7 mouse cellular contexts compared by ENCODE assay signal in genomic region chr9:86466990-86467870, GRCm38 (mm10). TPM values are rescaled to one million over a fixed set of nuclear protein-coding genes. Genes with fewer than 3 reads are reported as not detected.
DNase-seq lines count a peak whose midpoint lies in the region; ATAC-seq and TF ChIP-seq lines count a peak whose summit lies in the region.

Gene Dop1a, plus strand, starts transcription at chr9:86467154.

- no peaks in the 10 kb centered on the region for H3K36me3 ChIP-seq in embryonic facial prominence, embryonic 10.5 days (replicated peaks)
- H3K36me3 ChIP-seq in limb, embryonic 12.5 days = no peaks in the 10 kb centered on the region
- H3K36me3 ChIP-seq in midbrain, embryonic 15.5 days (replicated peaks) = no peaks in the 10 kb centered on the region
- H3K36me3 ChIP-seq in spleen, adult 2 months (ENCODE audit: control insufficient read depth, insufficient read depth, low read length) = no peaks in the 10 kb centered on the region

- peaks cover 18% of the 10 kb centered on the region for H3K27me3 ChIP-seq in embryonic facial prominence, embryonic 10.5 days (replicated peaks; ENCODE audit: low read depth, poor library complexity, severe bottlenecking)
- 0 out of 2 replicates have a peak, but pooled peaks cover 3% of the 10 kb centered on the region for H3K27me3 ChIP-seq in limb, embryonic 12.5 days
- H3K27me3 ChIP-seq in midbrain, embryonic 15.5 days (replicated peaks) = peaks cover 5% of the 10 kb centered on the region; the same call in 1 of the 2 replicates
- no peaks in the 10 kb centered on the region for H3K27me3 ChIP-seq in spleen, adult 2 months (ENCODE audit: control insufficient read depth, insufficient read depth, low read length)

- ATAC-seq in limb, embryonic 12.5 days (ENCODE audit: insufficient number of reproducible peaks, insufficient read depth, low FRiP score, low TSS enrichment, low read depth) = peak; percentile 90
- peak; percentile 94 for ATAC-seq in midbrain, embryonic 15.5 days (replicated peaks)

- peak within 1 kb of the TSS; percentile 88 for H3K4me3 ChIP-seq in embryonic facial prominence, embryonic 10.5 days
- H3K4me3 ChIP-seq in limb, embryonic 12.5 days (replicated peaks) = peak within 1 kb of the TSS; percentile 87
- peak within 1 kb of the TSS; percentile 98 for H3K4me3 ChIP-seq in midbrain, embryonic 15.5 days
- peak within 1 kb of the TSS; percentile 87 for H3K4me3 ChIP-seq in spleen, adult 2 months (ENCODE audit: extremely low read depth, insufficient read depth, insufficient read length)

- peak; percentile 96 for DNase-seq in adrenal gland, postnatal 14 days
- DNase-seq in embryonic facial prominence, embryonic 10.5 days (ENCODE audit: low spot score) = peak; percentile 94
- DNase-seq in gonadal fat pad, adult 2 months (ENCODE audit: low read depth) = no peak
- DNase-seq in kidney, adult 11 months = peak; percentile 85
- peak; percentile 75 to 87 for DNase-seq in spleen, adult 2 months (ENCODE audit: low read depth in 1 of 2, low spot score in 2 of 2)

- H3K4me2 ChIP-seq in limb, embryonic 12.5 days = peak within 1 kb of the TSS; percentile 79
- peak within 1 kb of the TSS; percentile 60 for H3K4me2 ChIP-seq in midbrain, embryonic 15.5 days

- peak within 1 kb of the TSS; percentile 85 for H3K9ac ChIP-seq in limb, embryonic 12.5 days (replicated peaks)
- H3K9ac ChIP-seq in midbrain, embryonic 15.5 days = peak within 1 kb of the TSS; percentile 97

- H3K9me3 ChIP-seq in embryonic facial prominence, embryonic 10.5 days = no peaks in the 10 kb centered on the region
- no peaks in the 10 kb centered on the region for H3K9me3 ChIP-seq in limb, embryonic 12.5 days
- no peaks in the 10 kb centered on the region for H3K9me3 ChIP-seq in midbrain, embryonic 15.5 days

- peaks cover 13% of the 10 kb centered on the region; the same call in 1 of the 2 replicates for H3K4me1 ChIP-seq in embryonic facial prominence, embryonic 10.5 days
- peaks cover 6% of the 10 kb centered on the region for H3K4me1 ChIP-seq in limb, embryonic 12.5 days (replicated peaks)
- H3K4me1 ChIP-seq in midbrain, embryonic 15.5 days = peaks cover 31% of the 10 kb centered on the region
- H3K4me1 ChIP-seq in spleen, adult 2 months (ENCODE audit: control insufficient read depth, insufficient read depth, insufficient read length) = peaks cover 2% of the 10 kb centered on the region

- peak; percentile 84; the same call in 1 of the 2 replicates for TF ChIP-seq CTCF in spleen, adult 2 months (IDR thresholded peaks at IDR 0.05; ENCODE audit: extremely low read depth, insufficient read depth, insufficient read length, insufficient replicate concordance)

- WGBS in embryonic facial prominence, embryonic 10.5 days = under 1% methylated on average over 93 of the region's 93 CpGs
- WGBS in limb, embryonic 12.5 days = under 1% methylated on average over 93 of the region's 93 CpGs
- WGBS in midbrain, embryonic 15.5 days = 1% methylated on average over 93 of the region's 93 CpGs
- WGBS in spleen, adult 2 months = under 1% methylated on average over 93 of the region's 93 CpGs

- H3K27ac ChIP-seq in embryonic facial prominence, embryonic 10.5 days (replicated peaks) = peak within 1 kb of the TSS; percentile 85
- peak within 1 kb of the TSS; percentile 78 for H3K27ac ChIP-seq in limb, embryonic 12.5 days
- H3K27ac ChIP-seq in midbrain, embryonic 15.5 days = peak within 1 kb of the TSS; percentile 87
- H3K27ac ChIP-seq in spleen, adult 2 months (ENCODE audit: insufficient read depth, low read length) = peak within 1 kb of the TSS; percentile 82

- TF ChIP-seq POLR2A in spleen, adult 2 months (IDR thresholded peaks at IDR 0.05; ENCODE audit: low read depth, low read length) = peak; percentile 25; the same call in 1 of the 2 replicates

RNA-seq across cellular contexts. Expression of gene Dop1a, which starts in this region (rescaled TPM):
- total RNA-seq in adrenal gland, postnatal 14 days (2021) = 26.4 and 30.9 TPM in 2 replicates
- 9.5 and 10.3 TPM in 2 replicates for polyA plus RNA-seq in embryonic facial prominence, embryonic 10.5 days (2016; fragmentation: Nextera tagmentation; extraction: Ambion mirVana)
- 11.6 and 14.9 TPM in 2 replicates for polyA plus RNA-seq in gonadal fat pad, adult 2 months (2012; rRNA removed)
- 16.6 and 17.2 TPM in 2 replicates for polyA plus RNA-seq in limb, embryonic 12.5 days (2016; fragmentation: Nextera tagmentation; extraction: Ambion mirVana)
- 38.9 and 44.5 TPM in 2 replicates for polyA plus RNA-seq in midbrain, embryonic 15.5 days (2015; fragmentation: Nextera tagmentation; extraction: Ambion mirVana)
- polyA plus RNA-seq in spleen, adult 2 months (2012; rRNA removed) = 7.0 and 10.0 TPM in 2 replicates
